Mouse (Mus musculus): Measurements from ENCODE around the gene Kbtbd8.

The Kbtbd8 gene

DNA sequence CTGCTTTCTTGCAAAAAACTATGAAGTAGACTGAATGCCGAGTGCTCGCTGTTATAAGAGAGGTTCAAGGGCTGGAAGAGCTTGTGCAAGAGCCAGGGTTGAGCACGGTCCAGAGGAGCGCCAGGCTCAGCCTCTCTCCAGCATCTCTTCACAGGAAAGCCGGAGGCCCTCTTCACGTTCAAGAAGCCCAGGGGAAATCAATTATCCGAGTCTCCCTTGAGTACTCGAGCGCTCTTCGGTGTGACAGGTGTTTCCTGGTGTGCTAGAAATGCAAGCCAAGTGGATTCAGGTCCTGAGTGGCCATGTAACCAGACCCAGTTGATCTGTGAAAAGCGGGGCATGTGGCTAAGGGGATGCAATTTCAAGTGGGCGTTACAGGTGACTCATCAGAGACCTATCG, at the start of gene Kbtbd8:
Gene Kbtbd8, plus strand, starts transcription at position 295 of the 400 bp plus-strand sequence.
- DNase-seq (ENCODE audit: low spot score in 2 of 2): peak; percentile 8 to 13

DNA sequence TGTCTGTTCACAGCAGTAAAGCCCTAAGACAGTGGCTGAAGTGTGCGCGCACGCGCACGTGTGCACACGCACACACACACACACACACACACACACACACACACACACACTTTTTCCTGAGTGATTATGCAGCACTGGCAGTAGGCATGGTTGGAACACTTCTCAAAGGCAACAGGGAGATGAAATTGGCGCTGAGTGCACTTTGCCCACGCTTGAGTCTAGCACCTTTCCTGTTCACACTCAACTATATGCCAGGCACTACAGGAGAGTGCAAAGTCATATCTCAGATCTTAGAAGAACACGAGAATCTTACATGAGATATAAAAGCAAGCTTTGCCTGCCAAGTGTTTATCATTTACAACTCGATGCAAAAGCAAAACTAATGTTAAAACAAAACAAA, 47.3 kb upstream of the Kbtbd8 start:
- no peak for DNase-seq (ENCODE audit: low spot score in 2 of 2)

DNA sequence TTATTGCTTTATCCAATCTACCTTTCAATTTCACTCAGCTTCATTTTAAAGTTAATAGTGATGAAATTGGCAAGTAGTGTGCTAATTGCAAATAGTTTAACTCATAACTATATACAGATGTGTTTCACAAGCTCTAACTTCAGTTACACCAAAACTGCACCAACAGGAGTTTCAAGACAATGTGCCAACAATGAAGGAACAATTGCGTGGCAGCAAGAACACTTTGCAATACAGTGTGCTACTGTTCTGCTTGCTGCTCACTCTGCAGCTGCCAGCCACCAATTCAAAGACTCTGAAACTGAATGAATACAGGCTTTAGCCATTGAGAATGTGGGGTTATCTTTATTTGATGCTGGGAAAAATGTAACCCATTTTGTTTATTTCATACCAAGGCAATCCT, 31.8 kb upstream of the Kbtbd8 start:
- DNase-seq (ENCODE audit: low spot score in 2 of 2): no peak

DNA sequence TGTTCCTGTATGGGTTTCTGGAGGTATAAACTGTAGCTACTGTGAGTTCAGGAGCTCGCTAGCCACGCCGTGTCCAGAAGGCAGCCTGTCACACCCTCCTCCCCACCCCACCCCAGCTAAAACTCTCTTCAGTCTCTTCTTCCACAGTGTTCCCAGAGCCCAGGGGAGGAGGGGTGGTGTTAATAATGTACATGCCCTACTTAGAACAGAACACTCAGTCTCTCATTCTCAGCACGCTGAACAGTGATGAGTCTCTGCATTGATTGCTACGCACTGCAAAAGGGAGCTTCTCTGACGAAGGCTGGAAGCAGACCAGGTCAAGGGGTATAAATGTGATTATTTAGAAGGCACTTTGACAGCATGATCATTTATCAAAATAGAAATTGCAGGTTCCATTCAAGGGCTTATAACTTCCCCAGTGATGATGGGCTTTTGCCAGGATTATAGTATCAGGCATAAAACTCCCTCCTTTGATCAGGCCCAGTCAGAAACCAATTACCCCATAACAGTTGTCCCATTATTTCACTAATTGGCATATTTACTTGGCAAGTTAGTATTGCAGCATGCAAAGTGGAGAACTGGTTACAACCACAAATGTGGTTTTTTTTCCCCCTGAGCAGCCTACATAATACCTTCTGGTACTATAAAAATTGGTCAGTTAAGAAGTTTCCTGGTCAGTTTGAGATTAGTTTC, 29.7 kb upstream of the Kbtbd8 start:
- DNase-seq (ENCODE audit: low spot score in 2 of 2): no peak

DNA sequence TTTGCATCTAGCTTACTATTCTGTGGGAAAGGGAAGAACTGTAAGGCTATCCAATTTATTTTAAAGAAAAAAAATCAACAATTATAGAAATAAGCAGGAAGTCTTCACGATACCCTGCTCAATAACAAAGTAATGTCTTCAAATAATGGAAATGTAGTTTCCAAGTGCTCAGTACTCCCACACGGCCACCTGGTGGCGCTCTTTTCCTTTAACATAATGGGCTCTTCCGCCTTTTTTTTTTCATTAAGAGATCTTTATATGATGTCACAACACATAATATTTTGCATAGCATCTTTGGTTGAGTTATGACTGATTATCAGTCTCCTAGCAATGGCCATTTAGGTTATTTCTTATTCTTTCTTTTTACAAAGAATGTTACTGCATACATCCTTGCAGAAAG, 29.0 kb upstream of the Kbtbd8 start:
- DNase-seq (ENCODE audit: low spot score in 2 of 2): no peak

DNA sequence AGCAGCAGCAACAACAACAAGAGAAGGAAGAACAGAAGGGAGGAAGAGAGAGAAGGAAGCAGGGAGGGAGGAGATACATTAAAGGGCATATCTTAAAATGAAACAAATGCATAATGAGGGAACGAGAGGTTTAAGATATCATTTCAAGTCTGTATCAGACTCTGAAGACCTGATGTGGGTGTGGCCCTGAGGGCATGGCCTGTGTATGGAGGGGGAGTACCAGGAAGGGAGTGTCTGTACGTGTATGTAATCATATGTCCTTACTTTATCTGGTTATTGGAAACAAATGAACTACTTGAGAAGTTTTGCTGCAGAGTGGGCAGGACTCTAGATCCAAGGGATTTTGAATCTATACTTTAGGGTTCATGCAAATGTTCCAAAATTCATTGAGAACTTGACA, 22.3 kb upstream of the Kbtbd8 start:
- DNase-seq (ENCODE audit: low spot score in 2 of 2): no peak

DNA sequence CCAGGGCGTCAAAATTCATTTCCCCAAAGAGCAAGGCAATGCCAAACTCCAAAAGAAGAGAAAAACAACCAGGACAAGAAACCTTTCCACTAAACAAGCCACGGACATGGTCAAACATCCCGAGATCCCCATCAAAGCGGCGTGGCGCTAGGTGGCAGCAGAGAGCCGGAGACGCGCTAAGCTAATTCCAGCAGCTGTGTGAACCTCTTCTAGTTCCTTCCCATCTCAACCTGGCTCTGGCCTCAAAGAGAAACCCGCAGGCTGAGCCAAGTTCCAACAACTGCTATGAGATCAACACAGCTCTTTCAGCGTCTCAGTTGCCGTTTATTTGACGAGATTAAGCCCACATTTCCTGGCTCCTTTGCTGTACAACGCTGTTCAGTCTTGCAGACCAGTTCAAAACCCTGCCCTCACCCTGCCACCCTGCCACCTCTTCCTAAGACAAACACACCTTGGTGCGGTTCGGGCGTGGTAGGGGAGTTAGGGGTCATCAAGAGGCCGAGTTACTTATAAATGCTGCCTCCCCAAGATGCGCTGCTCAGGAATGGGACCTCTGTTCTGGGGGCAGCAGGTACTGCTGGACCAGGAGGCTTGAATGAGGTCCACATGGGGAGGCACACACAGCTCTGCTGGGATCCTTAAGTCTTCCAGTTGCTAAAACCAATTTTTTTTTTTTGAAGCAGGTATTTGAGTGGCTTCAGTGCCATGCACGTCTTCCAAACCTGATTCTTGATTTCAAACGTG, 18.5 kb upstream of the Kbtbd8 start:
- DNase-seq (ENCODE audit: low spot score in 2 of 2): peak; percentile 67 to 88

GRCm38 (mm10) chr6:95103706-95104105, 13.3 kb upstream of the Kbtbd8 start:
- no peak for DNase-seq (ENCODE audit: low spot score in 2 of 2)

DNA sequence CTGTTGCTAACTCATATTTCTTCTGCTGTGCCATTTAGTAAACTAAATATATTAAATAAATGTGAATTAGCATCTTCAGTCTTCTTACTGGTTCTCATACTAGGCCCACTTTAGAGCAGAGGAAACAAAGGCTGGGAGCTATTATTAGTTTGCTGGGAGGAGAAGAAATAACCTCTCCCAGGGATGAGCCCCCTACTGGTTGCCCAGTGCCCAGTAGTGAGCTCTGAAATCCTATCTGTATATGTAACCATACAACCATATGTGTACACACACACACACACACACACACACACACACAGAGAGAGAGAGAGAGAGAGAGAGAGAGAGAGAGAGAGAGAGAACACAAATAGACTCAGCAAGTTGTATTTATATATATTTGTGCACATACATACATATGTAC, 8.6 kb upstream of the Kbtbd8 start:
- DNase-seq (ENCODE audit: low spot score in 2 of 2): no peak

DNA sequence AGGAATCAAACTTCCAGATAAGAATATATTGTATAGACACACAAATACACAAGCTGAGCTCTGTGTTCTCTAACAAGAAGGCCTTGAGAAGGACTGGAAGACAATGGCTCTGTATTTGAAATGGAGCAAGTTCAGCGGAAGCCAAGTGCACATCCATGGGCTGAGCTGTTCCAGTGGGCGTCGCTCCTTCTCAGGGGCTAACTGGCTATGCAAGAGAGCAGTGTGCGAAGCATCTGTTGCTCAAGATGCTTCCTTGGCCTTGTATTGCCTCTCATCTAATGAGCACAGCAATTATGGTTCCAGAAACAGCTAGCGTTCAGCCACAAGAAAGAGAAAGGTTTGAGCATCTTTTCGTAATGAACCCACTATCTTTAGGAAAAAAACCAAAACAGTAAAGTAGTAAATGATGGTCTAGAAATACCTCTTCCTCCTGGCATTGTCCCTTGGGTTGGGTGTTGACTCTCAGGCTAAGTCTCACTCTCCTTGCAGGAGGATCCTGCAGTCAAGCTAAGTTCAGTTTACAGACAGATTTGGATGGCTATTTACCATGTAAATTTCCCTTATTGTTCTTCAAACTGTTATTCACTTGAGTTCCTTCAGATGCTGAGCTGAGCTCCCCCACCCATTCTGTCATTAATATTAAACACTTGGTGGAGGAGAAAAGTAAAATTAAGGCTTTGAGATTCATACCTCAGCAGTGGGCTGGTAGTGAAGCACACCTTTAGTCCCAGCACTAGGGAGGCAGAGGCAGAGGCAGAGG, 7.2 kb upstream of the Kbtbd8 start:
- no peak for DNase-seq (ENCODE audit: low spot score in 2 of 2)

GRCm38 (mm10) chr6:95112015-95112414, 5.0 kb upstream of the Kbtbd8 start:
- DNase-seq (ENCODE audit: low spot score in 2 of 2): no peak

DNA sequence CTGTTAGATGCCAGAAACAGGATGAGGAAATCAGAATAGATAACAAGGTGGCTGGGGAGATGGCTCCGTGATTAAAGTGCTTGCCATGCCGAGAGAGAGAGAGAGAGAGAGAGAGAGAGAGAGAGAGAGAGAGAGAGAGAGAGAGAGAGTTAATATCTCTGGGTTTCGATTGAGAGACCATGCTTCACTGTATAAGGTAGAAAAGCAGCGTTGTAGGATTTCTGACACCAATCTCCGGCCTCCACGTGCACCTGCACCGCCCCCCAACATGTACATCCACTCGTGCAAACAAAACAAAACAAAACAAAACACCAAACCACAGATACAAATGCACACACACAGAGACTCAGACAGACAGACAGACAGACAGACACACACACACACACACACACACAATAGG, 527 bp upstream of the Kbtbd8 start:
- DNase-seq (ENCODE audit: low spot score in 2 of 2): no peak

DNA sequence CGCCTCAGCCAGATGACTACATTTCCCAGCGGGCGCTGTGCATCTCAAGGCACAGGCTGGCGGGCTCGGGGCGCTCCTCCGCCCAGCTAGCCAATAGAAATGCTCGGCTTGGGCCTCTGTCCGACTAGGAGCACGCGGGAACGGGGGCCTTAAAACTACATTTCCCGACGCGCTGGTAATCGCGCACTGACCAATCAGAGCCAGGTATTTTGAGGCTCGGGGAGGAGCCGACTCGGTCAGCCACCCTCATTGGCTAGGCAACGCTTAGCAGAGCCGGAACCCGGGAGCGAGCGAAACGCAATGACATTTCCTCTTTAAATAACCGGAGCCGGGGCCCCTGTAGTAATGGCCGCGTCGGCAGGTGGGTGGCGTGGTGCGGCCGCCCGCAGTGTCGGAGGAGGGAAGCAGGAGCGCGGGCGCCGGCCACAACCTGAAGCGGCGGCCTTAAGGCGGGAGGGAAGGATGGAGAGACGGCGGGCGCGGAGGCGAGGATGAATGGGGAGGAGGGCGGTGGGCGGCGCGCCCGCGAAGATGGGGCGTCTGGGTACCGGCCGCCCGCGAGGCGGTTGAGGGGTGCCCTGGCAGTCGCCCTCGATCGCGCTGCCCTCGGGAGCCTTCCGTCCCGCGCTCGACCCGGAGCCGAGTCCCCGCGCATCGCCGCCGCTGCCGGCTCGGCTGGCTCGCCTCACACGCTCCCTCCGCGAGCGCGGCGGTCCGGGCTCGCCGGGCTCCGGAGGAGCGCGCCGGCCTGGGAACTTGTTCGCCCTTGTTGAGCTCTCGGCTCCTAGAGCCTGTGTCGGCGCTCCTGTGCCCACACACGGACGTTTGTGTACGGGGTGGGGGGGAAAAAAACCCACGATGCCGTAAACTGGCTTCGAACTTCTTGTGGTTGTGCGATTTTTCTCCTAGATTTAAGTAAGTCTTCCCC, 838 bp downstream of the Kbtbd8 start:
- peak; percentile 93 to 96 for DNase-seq (ENCODE audit: low spot score in 2 of 2)

DNA sequence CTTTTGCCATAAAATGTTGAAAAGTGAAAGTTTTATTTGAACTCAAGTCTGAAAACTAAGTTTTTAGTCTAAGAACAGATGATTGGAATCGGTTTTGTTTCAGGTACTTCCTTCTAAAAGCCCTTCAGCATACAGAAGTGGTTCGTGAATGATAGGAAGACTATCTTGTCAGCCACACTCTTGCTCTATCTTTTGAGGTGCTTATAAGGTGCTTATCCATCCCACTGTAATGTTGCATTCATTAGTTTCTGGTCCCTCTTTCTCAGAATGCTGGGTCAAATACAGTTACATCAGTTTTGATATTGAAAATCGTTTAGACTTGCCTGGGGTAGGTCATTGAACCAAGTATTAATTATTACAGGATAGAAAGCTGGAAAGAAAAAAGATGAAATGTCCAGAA, 2.3 kb downstream of the Kbtbd8 start:
- no peak for DNase-seq (ENCODE audit: low spot score in 2 of 2)

DNA sequence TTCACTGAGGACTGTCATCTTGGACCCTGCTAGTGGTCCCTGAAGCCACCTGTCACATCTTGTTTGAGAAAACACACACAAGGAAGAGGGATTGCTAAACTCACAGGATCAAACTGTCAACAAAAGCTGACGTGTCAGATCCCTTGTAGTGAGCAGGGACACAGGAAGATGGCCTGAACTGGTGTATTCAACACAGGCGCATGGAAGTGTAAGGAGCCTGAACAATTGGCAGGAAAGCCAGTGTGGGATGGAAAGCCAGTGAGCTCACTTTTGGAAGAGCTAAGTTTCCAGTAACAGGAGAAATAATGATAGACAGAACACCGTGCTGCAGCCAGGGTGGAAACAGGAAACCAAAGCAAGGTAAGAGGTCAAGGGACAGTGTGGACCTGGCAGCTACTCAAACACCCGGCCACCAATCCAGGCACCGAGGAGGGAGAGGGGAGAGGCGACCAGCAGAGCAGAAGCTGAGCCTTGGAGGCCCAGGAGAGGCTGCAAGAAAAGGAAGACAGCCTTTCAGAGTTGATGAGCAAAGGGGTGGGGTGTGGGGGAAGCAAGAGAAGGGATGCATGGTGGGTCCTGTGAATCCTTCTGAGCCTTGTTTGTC, 33.0 kb downstream of the Kbtbd8 start:
- DNase-seq (ENCODE audit: low spot score in 2 of 2): no peak

DNA sequence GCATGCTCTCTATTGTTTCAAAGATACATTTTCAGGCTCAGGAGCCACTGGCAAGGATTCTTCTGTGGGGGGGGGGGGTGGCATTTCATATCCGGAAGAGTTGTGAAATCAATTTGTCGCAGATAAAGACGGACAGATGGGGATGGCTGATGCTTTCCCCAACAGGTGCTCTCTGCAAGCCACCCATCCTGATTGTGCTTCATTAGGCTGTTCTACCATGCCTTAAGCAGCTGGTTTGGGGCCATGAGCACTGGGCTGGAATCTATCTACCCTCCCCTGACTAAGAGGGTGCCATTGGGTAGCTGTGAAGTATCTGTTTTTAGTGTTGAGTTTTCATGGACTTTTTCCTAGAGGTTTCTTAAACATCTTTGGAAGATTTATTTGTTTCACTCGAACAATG, 33.8 kb downstream of the Kbtbd8 start:
- no peak for DNase-seq (ENCODE audit: low spot score in 2 of 2)

DNA sequence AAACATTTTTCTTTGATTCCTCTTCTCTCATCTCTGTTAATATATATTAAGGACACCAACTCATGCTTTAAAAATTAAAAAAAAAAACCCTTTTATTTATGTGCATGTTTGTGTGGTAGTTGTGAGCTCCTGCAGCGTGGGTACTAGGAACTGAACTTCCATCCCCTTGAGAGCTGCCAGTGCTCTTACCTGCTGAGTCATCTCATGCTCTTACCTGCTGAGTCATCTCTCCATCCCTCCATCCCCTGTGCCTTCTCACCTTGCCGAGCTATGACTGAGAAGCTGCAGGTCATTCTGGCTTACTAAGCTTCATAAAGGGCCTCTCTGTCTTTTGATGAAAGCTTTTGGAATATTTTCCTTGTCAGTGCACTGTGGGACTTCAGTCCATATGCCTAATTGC, 34.5 kb downstream of the Kbtbd8 start:
- DNase-seq (ENCODE audit: low spot score in 2 of 2): no peak

DNA sequence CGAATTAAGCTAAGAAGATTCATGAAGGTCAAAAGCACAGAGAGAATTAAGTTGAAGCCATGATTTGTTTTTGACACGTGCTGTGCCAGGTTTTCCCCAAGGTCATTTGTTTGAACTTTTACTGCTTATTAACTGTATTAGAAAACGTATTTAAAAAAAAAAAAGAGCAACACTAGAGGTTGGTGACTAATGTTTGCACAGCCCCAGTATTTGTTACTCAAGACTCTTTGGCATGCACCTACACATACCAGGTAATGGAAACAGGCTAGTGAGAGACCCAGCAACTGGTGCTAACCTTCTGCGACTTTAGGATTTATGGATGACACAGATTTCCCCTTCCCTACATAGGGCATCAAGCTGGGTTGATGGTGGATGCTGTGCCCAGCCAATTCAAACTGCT, 46.9 kb downstream of the Kbtbd8 start:
- DNase-seq (ENCODE audit: low spot score in 2 of 2): no peak

GRCm38 (mm10) chr6:95165630-95166029, 48.6 kb downstream of the Kbtbd8 start:
- no peak for DNase-seq (ENCODE audit: low spot score in 2 of 2)

- DNase-seq (ENCODE audit: low spot score in 2 of 2): no peak
Observed at GRCm38 (mm10) chr6:95167668-95168227, 50.7 kb downstream of the Kbtbd8 start.

DNA sequence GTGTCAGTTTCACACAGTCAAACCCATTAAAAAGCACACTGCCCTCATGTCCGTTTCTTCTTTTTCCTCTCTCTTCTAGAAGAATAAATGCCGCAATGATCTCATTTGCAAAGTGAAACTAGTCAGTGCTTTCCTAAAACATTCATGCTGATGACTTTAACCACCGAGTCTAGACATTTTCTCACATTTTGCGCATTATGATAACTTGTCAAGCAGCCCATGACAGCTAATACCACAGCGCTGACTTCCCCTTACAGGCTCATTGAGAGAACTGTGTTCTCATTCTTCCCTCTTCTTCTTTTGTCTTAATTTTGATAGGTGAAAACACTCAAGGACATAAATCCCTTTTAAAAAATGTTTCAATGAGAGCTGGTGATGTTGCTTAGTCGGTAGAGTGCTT, 52.4 kb downstream of the Kbtbd8 start:
- DNase-seq (ENCODE audit: low spot score in 2 of 2): no peak

All from frontal cortex, postnatal 14 days (tissue).